ENCODE assay signal across 24 mouse cellular contexts in the genomic region with DNA sequence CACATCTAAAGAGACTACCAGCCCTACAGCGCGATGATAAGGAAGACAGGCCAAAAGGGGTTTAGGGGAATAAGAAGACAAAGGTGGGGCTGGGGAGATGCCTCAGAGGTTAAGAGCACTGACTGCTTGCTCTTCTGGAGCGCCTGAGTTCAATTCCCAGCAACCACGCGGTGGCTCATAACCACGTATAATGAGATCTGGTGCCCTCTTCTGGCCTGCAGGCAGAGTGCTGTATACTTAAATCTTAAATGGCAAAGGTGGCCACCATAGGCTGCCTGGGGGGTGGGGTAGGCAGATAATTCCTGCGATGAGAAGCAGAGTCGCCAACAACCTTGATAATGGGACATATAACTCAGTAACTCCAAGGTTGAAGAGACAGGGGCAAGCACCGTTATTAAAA. TPM values are rescaled to one million over a fixed set of nuclear protein-coding genes. Genes with fewer than 3 reads are reported as not detected.
A peak's percentile ranks its signal among the peaks of the same experiment; 100 is the strongest.
DNase-seq lines count a peak whose midpoint lies in the region; ATAC-seq and TF ChIP-seq lines count a peak whose summit lies in the region.
"Had no signal": no experiment of that assay in that cellular context is flagged by ENCODE, and none has a peak within 500 bp of the region (broad histone marks: within the 10 kb centered on the region; RNA-seq: fewer than 3 reads in every experiment).

No protein-coding gene starts in this region.

- no peaks in the 10 kb centered on the region for H3K9me3 ChIP-seq in heart, embryonic 10.5 days
- no peaks in the 10 kb centered on the region for H3K9me3 ChIP-seq in lung, postnatal 0 days (ENCODE audit: low read length)
- H3K9me3 ChIP-seq: hindbrain, embryonic 12.5 days had no signal

- WGBS in heart, adult 2 months, result 85% methylated on average over 9 of the region's 9 CpGs
- WGBS in heart, embryonic 10.5 days, result 63% methylated on average over 9 of the region's 9 CpGs
- WGBS in lung, postnatal 0 days, result 78% methylated on average over 9 of the region's 9 CpGs

- peaks cover 2% of the 10 kb centered on the region; the same call in 1 of the 2 replicates for H3K4me1 ChIP-seq in heart, adult 2 months (ENCODE audit: control insufficient read depth, insufficient read depth, low read length)
- H3K4me1 ChIP-seq in heart, embryonic 10.5 days, result peaks cover 14% of the 10 kb centered on the region
- peaks cover 5% of the 10 kb centered on the region; the same call in 1 of the 2 replicates for H3K4me1 ChIP-seq in lung, postnatal 0 days (ENCODE audit: insufficient read depth, low read depth, low read length)
- H3K4me1 ChIP-seq: hindbrain, embryonic 12.5 days had no signal

- intact Hi-C loops in heart, adult 2 months (cut with DNase I), result no loop called here

- no peaks in the 10 kb centered on the region for H3K27me3 ChIP-seq in heart, adult 2 months (ENCODE audit: control insufficient read depth, insufficient read depth, low read length)
- H3K27me3 ChIP-seq in heart, embryonic 10.5 days (ENCODE audit: insufficient read depth, poor library complexity, severe bottlenecking), result no peaks in the 10 kb centered on the region
- no peaks in the 10 kb centered on the region for H3K27me3 ChIP-seq in lung, postnatal 0 days (replicated peaks; ENCODE audit: insufficient read depth, low read length)
- no peaks in the 10 kb centered on the region for H3K27me3 ChIP-seq in splenic B cell, adult 2 months (ENCODE audit: control insufficient read depth, insufficient read depth, low read length, poor library complexity, severe bottlenecking)
- H3K27me3 ChIP-seq: hindbrain, embryonic 12.5 days had no signal

- no peak overlapping the region for H3K9ac ChIP-seq in heart, adult 2 months (ENCODE audit: low read depth, low read length)
- no peak overlapping the region for H3K9ac ChIP-seq in lung, postnatal 0 days (replicated peaks; ENCODE audit: low read depth)
- H3K9ac ChIP-seq: hindbrain, embryonic 12.5 days had no signal

- no peak for TF ChIP-seq EP300 in heart, adult 2 months (IDR thresholded peaks at IDR 0.05; ENCODE audit: insufficient read depth, low read depth, low read length)
- no peak for TF ChIP-seq EP300 in lung, postnatal 0 days (IDR thresholded peaks at IDR 0.05)

- TF ChIP-seq CTCF in heart, adult 2 months (IDR thresholded peaks at IDR 0.05), result peak; percentile 43
- TF ChIP-seq CTCF in lung, postnatal 0 days (IDR thresholded peaks at IDR 0.05), result peak; percentile 48

- no peaks in the 10 kb centered on the region for H3K36me3 ChIP-seq in heart, adult 2 months (ENCODE audit: control insufficient read depth, insufficient read depth, low read length)
- peaks cover 28% of the 10 kb centered on the region for H3K36me3 ChIP-seq in heart, embryonic 10.5 days
- peaks cover 25% of the 10 kb centered on the region; the same call in 1 of the 2 replicates for H3K36me3 ChIP-seq in lung, postnatal 0 days (ENCODE audit: insufficient read depth, low read length)
- peaks cover 23% of the 10 kb centered on the region for H3K36me3 ChIP-seq in splenic B cell, adult 2 months (ENCODE audit: control insufficient read depth, insufficient read depth, low read length, poor library complexity, severe bottlenecking)

- no peaks in the 10 kb centered on the region for H3K79me2 ChIP-seq in heart, adult 2 months (replicated peaks; ENCODE audit: control insufficient read depth, insufficient read depth, low read length)

- TF ChIP-seq POLR2A in heart, adult 2 months (IDR thresholded peaks at IDR 0.05; ENCODE audit: insufficient read depth, low read depth, low read length), result no peak

- no peak overlapping the region for H3K27ac ChIP-seq in heart, adult 2 months
- no peak overlapping the region for H3K27ac ChIP-seq in heart, embryonic 10.5 days
- H3K27ac ChIP-seq in lung, postnatal 0 days (ENCODE audit: low read length), result no peak overlapping the region
- H3K27ac ChIP-seq: hindbrain, embryonic 12.5 days; macrophage had no signal

- H3K4me2 ChIP-seq in lung, postnatal 0 days (replicated peaks; ENCODE audit: low read depth, low read length), result no peak overlapping the region
- H3K4me2 ChIP-seq: hindbrain, embryonic 12.5 days had no signal

- ATAC-seq in lung, postnatal 0 days, result no peak

- no peak for DNase-seq in heart, adult 2 months
- no peak for DNase-seq in heart, embryonic 10.5 days (ENCODE audit: low spot score)
- no peak for DNase-seq in lung, postnatal 0 days (ENCODE audit: low spot score)
- no peak for DNase-seq in lung, postnatal 25 days (ENCODE audit: low spot score)
- peak; percentile 80 for DNase-seq in ES-CJ7 (ENCODE audit: low read depth, low spot score)
- DNase-seq in splenic B cell, adult 2 months (ENCODE audit: low read depth, low spot score), result peak; percentile 31
- no peak for DNase-seq in kidney, postnatal 10 days
- no peak for DNase-seq in left cerebral cortex, adult 11 months (ENCODE audit: low spot score)
- DNase-seq: cerebellum, adult 9-11 months; gastrocnemius, postnatal 10 days; kidney, postnatal 25 days; liver; lung, adult 2 months; midbrain, embryonic 14.5 days; right cerebral cortex, adult 18-20 months; thymus, postnatal 4 days had no signal

- no peak overlapping the region for H3K4me3 ChIP-seq in heart, adult 2 months
- no peak overlapping the region for H3K4me3 ChIP-seq in heart, embryonic 10.5 days
- no peak overlapping the region for H3K4me3 ChIP-seq in lung, postnatal 0 days (ENCODE audit: low read depth, low read length)
- H3K4me3 ChIP-seq: hindbrain, embryonic 12.5 days had no signal

RNA-seq across cellular contexts. Expression of gene Spata32, which starts 19.5 kb away (rescaled TPM):
- not detected for total RNA-seq in heart, adult 2 months (2021)
- polyA plus RNA-seq in heart, adult 2 months (2012; rRNA removed), result not detected in 2 replicates
- not detected in 2 replicates for polyA plus RNA-seq in heart, embryonic 10.5 days (2016; fragmentation: Nextera tagmentation; extraction: Ambion mirVana)
- polyA plus RNA-seq in lung, postnatal 0 days (2015; fragmentation: Nextera tagmentation; extraction: Ambion mirVana), result not detected in 2 replicates
- total RNA-seq: gastrocnemius, postnatal 10 days; heart, adult 8-10 months had no signal
- polyA plus RNA-seq: C2C12; embryonic facial prominence, embryonic 14.5 days; heart, postnatal 0 days; hindbrain, embryonic 12.5 days; intestine, embryonic 14.5 days; lung, adult 2 months; macrophage; neural tube, embryonic 11.5 days had no signal

RNA-seq across cellular contexts. Expression of gene 1700023F06Rik, which starts 29.4 kb away (rescaled TPM):
- total RNA-seq in heart, adult 2 months (2021), result not detected
- polyA plus RNA-seq in heart, adult 2 months (2012; rRNA removed), result 0.21 TPM in 1 of 2 replicates, not detected in the other
- 0.35 TPM in 1 of 2 replicates, not detected in the other for polyA plus RNA-seq in heart, embryonic 10.5 days (2016; fragmentation: Nextera tagmentation; extraction: Ambion mirVana)
- 0.38 and 0.44 TPM in 2 replicates for polyA plus RNA-seq in lung, postnatal 0 days (2015; fragmentation: Nextera tagmentation; extraction: Ambion mirVana)
- total RNA-seq: gastrocnemius, postnatal 10 days; heart, adult 8-10 months had no signal
- polyA plus RNA-seq: heart, postnatal 0 days; macrophage; neural tube, embryonic 11.5 days had no signal

RNA-seq across cellular contexts. Expression of gene Map3k14, which starts 29.5 kb away (rescaled TPM):
- total RNA-seq in heart, adult 2 months (2021), result 1 to 10 TPM; 3.0 to 3.4 TPM
- 3.7 and 4.5 TPM in 2 replicates for polyA plus RNA-seq in heart, adult 2 months (2012; rRNA removed)
- 1.7 and 2.1 TPM in 2 replicates for polyA plus RNA-seq in heart, embryonic 10.5 days (2016; fragmentation: Nextera tagmentation; extraction: Ambion mirVana)
- polyA plus RNA-seq in lung, postnatal 0 days (2015; fragmentation: Nextera tagmentation; extraction: Ambion mirVana), result 2.6 and 4.0 TPM in 2 replicates

Comparison
In these comparisons a context has a peak if more than half of its experiments do, and no peak if none do; other contexts are left out.
1. DNase-seq: peak in ES-CJ7 (single experiment) and splenic B cell, adult 2 months (single experiment); none in heart, adult 2 months (0 of 2), heart, embryonic 10.5 days (single experiment), lung, postnatal 0 days (single experiment), lung, postnatal 25 days (single experiment), kidney, postnatal 10 days (single experiment) and left cerebral cortex, adult 11 months (single experiment).